Mouse (Mus musculus) frontal cortex, postnatal 25 days (tissue): ENCODE measurements at regions not wholly inside any gene's neighbourhood (a gene's known extent, or its start where the extent isn't known, plus 50 kb on each side); places are given as distances from the start of the nearest gene placed in this dataset.

Experiments
- DNase-seq, 2 experiments: peaks; one replicate each; pipeline ENCODE4 v3.0.0; 2022; ENCODE audit warnings: low spot score in 2 of 2

DNA sequence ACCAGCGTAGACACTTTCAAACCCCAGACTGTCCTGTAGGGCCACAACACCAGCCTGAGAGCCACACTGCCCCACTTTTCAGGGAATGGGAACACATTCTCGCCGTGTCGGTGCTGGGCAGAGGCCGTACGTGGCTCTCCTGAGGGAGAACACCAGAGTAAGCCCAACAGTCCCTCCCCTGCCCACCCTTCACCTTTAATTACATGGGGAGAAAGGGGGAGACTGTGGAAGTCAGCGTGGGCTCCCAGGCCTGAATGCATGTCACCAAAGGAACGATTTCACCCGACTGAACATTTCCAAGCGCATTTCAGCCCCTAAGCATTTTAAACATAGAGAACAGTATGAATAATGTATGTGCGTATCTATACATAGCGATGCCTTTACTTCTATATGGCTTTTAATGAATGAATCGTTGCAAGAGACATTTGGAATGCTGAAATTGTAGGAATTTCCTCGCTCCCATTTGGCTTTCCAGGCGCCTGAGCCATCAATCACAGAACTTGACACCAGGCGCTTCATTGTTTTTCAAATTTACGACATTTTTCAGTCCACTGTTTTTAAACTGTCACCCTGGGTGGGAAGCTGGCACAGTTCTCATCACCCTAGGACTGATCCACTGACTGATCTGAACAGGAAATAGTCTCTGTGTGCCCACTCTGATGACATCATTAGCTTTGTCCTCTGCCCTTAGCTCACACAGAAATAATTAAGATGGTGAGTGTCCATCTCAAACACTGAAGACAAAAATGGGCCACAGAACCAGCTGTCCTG, 152.3 kb downstream of the Atp23 start:
- DNase-seq: no peak

DNA sequence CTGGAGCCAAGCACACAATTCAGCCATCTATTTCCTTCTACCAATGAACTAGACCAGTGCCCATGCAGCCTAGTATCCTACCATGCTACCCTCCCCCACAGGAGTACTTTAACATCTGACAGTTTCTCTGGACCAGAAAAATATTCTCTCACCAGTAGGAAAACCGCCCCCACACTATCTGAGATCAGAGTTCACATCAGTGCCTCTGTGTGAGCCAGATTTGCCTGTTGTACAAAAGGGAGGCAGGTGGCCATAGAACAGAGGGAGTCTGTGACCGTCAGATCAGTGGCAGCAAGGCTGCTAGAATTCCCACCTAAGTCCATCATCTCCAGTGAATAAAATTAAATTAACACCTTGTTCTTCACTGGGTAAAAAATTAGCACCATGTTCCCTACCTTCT, 166.5 kb downstream of the Atp23 start:
- DNase-seq: no peak

DNA sequence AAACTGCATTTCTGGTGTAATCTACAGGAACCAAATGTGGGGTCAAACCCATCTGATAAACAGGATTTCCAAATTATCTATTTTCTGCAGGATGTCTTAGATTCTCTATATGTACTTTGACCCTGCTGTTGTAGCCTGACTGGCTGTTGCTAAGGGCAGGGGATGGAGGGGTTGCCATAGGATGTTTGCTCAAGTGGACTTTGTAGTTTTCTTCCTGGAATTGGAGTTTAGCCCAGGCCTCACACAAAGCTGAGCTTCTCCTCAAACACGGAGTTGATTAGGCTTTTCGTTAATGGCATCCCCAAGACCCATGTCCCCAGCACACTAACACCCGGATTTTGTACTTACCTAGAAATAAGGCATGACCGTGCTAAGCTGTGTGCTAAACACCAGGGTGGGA, 173.3 kb downstream of the Atp23 start:
- no peak for DNase-seq

DNA sequence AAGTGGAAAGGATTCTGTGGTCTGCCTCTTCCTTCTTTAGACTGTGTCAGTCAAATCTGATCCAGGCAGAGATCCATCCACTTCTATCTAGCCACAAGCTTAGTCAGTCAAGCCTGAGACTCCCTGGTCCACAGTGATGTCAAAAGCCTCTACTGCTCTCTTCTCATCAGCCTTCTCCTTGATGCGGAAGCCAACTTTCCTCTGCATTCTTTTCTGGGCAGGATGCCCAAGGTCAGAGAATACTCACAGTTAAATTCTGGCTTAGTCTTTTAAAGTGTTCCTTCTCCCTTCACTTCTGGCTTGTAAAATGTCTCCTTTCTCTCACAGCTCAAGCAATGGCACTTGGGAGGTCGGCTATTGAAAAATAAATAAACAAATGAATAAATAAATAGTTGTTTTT, 183.2 kb downstream of the Atp23 start:
- DNase-seq: no peak

DNA sequence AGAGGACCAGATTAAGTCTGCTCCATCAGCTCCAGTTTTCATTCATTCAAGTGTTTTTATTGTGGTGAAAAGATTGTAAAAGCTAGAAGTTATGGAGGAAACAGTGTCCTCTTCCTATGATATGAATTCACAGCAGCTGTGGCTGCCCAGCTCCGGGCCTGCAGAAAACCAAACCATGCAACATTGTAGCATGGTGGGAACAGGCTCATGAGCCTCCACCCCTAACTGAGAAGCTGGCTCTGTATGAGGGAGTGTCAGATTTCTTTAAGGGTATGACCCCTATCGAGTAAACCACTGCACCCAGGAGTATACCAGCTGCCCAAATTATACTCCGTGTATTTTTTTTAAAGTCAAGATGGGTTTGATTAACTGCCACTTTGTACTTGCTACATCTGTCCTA, 189.4 kb downstream of the Atp23 start:
- DNase-seq: no peak

DNA sequence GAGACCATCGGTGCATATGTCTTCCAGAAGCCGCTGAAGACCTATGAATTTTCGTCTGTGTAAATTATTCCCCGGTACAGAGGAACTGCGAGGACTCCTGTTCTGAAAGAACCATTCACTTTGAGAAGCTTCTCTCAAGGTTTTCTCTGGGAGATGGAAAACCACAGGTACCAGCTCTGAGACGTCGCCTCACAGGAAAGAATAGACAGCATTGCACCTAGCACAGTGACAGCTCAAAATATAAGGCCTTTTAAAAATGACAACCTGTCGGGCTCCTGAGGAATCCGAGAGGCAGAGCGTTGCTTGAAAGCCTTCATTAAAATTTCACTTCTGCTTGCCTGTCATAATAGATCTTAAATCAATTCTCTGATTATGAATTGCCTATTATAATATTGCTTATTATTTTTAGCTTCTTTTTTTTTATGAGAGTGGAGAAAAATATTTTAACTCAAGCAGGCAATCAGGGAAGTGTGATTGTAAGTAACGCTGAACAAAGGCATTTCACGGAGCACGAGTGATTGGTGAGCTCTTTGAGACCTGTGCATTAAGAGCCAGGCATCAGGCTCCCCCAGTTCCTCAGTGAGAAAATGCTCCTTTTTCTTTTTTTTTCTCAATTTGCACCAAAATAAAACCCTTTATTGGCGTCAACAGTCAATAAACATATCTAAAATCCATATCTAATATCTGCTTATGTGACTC, 191.8 kb downstream of the Atp23 start:
- DNase-seq: no peak

DNA sequence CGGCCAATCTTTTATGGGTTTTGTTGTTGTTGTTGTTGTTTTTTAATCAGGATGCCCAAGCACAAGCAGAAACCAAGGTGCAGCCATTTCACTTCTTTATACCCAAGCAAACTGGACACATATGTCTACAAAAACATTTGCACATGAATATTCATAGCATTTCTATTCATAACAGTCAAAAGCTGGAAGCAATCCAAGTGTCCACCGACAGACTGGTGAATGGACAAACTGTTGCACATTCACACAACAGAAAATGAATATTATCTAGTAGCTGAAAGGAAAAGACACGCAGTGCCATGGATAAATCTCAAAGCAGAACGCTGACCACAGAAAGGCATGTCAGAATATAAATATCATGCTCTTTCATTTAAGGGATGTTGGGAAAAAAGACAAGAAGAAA, 192.4 kb downstream of the Atp23 start:
- DNase-seq: no peak

DNA sequence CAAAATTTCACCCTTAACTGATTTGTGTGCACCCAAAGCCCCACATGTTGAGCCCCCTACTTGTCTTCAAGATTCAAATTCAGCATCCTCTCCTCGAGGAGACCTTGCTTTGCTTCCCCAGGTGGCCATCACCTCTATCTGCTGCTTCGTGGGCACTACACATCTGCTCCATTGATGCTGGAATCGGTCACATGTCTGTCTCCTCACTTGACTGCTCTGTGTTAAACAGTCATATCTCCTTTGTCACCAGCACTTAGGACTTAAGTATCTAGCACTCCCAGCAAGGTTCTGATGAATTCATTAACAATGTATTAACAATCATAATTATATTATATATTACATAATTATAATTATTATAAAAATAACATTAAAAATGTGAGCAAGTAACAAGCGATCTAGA, 192.9 kb downstream of the Atp23 start:
- no peak for DNase-seq

DNA sequence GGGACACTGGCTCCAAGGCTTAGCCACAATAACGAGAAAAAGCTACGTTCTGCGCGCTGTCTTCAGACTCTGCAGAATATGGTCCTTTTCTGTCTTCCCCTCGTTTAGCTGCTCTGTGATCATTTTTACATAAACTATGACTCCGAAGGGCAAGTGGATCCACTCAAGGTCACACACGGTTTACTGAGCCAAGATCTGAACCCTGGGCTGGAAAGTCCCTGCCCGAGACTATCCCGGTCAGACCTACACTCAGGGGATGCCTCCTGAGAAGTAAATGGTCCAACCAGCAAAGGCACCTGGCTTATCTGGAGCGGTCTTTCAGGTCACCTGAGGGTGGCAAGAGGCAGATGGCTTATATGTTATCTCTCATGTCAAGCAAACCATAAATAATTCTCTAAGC, 204.1 kb downstream of the Atp23 start:
- no peak for DNase-seq

DNA sequence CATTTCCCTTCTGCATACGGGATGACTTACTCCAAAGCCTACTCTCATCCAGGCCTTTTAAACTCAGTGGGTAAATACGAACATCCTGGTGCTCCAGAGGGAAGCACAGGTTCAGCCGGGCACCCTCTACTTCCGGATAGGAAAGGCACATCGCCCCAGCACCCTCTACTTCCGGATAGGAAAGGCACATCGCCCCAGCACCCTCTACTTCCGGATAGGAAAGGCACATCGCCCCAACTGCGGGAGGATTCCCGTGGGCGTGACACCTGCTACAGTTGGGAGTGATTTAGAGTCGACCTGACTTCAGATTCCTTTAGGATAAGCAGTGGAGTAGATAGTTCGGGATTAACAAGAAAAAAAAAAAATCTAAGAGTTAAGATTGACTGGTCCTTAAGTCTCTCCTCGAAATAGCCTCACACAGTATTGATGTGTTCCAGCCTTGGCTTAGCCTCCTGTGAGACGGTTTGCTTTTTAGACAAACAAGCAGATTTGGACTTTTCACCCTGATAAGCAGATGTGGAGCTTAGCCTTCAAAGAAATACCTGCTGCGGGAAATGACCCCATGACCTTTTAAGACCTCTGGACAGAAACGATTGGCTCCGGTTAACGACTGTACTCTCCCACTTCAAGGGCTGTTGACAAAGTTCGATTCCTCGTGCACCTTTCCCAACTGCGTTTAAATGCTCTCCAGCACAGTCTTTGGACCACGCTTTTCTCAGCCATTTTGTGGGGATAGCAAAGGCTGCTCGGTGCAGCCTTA, 210.1 kb downstream of the Atp23 start:
- no peak for DNase-seq

DNA sequence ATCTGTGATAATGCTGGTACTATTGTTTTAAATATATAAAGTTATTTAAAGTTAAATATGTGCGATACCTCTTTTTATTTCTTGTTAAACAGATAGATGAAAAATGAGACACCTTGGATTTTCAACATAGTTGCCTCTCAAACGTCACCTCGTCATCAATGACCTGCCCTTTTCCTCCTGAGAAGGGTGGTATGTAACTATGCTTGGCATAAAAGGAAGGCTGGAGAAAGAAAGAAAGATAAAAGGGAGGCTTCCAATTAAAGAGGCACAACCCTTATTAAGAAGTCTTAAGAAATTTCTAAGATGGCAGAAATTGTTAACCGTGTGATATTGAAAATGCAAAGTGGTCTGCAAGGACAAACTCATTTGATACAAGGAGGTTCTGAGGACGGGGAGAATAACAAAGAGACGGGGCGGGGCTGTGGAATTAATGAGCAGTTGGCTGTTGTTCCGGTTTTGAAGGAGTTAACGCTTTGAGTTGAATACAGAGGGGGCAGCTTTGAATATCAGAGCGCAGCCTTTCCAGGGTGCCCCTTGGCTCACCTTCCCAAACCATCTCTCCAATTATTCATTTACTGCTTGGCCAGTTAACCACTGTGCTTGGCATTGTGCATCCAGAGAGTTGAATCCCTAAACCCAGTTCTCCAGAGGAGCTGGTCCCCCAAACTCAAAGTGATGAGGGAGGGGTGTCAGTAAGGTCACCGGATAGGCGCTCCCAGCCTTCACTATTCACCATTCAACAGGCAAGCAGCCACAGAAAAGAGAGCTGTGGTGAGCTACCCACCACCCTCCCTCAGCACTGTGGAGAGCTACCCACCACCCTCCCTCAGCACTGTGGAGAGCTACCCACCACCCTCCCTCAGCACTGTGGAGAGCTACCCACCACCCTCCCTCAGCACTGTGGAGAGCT, 220.6 kb downstream of the Atp23 start:
- DNase-seq: no peak

DNA sequence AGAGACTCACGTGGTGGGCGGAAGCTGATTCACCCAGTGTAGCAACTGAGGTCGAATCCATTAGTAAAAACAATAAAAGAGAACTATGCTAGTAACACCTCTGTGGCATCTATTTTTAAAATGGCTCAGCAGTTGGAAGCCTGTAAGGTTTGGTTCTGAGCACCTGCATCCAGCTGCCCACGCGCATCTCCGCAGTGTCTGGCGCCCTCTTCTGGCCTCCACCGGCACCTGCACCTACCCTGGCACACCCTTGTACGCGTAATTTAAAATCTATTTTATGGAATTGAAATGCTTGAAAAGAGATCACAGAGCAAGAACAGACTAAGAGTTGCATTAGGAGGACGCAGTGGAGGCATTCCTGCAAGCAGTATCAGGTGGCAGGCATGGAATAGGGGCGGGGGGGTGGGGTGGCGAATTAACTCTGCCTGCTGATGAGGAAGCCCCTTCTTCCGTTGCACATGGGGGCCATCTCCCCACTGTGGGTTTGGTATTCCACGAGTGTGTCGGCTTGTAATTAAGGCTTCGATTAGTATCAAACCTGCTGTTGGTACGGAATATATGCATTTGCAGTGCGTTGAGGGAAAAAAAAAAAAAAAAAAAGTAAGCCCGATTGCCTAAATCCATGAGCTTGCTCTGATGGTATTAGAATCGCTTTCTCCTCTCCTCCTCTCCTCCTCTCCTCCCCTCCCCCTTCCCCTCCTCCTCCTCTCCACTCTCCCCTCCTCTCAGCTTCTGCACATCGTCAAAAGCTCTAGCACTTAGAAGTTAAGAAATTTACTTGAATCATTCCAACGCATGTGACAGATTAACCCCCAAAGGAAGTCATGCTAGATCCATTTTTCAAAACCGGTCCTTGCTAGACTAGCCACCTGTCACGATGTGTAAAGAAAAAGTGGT, 221.7 kb downstream of the Atp23 start:
- peak; percentile 3 to 20 for DNase-seq

DNA sequence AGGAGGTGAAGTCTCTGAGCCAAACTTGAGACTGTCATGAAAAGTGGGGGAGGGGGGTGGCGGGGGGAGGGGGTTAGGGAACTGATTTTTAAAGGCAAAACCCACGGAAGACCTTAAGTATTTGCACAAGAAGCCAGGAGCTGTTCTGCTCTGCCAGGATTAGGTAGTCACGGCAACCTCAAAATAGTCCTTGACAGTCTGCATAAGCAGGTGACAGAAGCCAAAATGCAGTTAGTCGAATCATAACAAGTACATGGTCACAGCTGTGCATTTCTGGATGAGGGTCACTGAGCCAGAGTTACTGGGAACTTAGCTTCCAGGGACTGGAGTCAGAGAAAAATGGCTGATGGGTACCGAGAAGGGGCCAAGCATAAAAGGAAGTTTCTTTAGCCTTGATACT, 227.7 kb downstream of the Atp23 start:
- DNase-seq: no peak

DNA sequence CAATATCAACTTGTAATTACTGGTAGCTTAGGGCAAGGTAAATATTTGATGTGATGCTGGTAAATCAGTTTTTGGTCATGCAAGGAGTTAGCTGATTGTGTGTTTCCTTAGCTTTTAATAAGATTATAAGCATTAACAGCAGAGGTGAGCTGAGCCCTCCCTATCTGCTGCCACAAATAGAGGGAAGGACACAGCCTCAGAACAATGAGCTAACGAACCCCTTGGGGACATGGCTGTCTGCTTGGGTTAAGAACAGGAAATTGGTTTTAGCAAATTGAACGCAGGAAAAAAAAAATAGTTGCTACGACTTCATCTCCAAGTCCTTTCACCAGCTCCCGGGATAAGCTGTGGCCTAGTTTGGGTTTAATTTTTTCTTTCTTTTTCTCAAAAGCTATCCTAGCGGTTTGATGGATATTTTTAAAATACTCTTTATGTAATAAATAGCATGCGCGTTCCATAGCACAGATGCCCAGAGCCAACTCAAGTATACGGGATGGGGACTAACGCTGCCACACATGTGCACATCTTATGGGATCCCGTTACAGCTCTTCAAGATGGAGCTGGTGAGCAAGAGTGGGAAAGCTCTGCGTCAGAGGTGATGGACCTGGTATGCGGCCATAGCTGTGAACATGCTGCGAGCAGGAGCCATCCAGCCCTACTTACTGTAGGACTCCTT, 236.6 kb downstream of the Atp23 start:
- no peak for DNase-seq

DNA sequence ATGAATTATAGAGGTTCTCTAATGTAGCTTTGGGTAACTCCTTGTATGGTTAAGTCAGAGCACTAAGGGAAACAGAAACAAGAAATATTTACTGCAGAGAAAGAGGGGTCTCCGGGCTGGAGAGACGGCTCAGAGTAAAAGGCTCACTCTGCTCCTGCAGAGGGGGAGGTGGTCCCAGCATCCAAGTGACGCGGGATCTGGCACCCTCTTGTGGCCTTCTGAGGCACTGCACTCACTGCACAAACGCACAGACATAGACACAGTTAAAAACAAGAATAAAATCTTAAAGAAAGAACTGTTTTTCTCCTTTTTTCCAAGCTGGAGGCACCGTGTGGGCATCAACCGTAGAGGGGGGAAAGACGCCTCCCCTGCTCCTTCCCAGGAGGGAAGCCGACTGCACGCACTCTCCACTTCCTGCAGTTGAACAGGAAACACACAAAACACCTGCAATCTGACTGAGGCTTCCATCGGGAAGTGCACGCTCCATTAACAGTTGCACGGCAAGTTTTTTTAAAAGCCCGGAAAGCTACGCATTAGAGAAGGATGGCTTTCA, 237.6 kb downstream of the Atp23 start:
- no peak for DNase-seq

DNA sequence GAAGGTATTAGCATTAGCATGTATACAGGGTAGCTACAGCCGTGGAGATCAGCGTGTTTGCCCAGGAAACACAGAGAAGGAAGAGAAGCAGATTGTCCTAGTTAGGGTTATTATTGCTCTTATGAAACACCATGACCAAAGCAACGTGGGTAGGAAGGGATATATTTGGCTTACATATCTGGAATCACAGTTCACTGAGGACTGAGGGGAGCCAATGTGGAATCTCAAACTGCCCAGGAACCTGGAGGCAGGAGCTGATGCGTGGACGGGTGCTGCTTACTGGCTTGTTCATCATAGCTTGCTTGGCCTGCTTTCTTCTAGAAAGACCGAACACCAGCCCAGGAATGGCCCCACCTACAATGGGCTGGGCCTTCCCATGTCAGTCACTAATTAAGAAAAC, 238.4 kb downstream of the Atp23 start:
- DNase-seq: no peak

DNA sequence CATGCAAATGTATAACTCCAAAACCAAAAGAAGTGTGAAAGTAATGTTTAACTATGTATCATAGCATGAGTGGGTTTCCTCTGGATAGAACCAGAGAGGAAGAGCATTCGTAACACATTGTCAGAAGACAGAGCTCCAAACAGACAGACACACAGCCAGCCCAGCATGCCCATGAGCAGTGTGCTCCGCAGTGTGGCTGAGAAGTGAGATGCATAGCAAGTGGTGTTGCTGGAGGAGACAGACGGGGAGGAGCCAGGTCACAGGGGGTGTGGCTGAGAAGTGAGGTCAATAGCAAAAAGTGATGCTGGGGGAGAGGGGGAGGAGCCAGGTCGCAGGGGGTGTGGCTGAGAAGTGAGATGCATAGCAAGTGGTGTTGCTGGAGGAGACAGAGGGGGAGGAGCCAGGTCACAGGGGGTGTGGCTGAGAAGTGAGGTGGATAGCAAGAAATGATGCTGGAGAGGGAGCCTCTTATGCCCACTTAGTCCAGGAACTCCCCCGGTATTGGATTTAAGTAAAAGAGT, 240.0 kb downstream of the Atp23 start:
- no peak for DNase-seq

DNA sequence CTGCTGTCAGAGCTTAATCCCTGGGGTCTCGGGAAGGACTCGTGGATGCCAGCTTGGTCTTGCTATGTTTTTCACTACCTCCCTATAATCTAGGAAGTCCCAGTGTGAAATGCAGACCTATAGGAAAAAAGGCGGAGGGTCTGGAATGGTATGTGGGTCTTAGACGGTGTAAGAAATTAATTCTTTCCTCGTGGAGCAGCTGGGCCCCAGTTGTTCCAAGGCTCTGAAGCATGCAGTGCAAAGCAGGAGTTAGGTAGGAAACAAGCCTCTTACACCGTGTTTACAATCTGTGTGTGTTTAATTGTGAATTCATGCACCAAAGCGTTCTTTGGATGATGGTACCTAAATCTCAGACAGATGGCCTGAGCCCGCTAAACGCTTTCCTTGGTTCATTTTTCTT, 241.1 kb downstream of the Atp23 start:
- no peak for DNase-seq

DNA sequence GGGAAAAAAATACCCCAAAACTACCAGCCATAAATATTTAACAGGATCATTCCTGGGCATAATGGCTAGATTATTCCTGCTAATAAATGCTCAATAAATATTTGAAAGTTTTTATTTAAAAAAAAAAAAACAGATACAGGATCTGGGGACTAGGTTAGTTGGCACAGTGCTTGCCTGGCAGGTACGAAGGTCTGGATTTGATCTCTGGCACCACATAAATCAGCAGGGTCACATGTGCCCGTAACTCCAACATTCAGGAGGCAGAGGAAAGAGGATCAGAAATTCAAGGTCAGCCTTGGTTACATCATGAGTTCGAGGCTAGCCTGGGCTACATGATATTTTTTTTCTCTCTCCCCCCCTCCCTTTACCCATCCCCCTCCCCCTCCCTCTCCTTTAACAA, 248.5 kb downstream of the Atp23 start:
- no peak for DNase-seq

DNA sequence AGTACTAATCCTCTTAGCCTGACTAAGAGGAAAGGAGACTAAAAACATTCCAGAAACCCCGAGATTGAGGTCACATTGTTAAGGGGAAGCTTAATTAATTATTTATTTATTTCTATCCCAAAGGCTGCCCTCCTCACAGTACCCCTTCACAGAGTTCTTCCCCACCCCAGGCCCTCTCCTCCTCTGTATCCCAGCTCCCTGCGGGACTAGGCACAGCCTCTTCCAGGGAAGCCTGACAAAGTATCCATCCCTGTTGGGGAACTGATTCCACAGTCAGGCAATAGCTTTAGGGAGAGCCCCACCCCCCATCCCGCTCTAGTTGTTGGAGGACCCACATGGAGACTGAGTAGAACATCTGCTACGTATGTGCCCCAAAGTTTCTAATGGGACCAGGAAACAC, 254.6 kb downstream of the Atp23 start:
- DNase-seq: no peak
